Mouse (Mus musculus) lung, embryonic 14.5 days (tissue): ENCODE results near the gene Lypd8. TPM values are rescaled to one million over a fixed set of nuclear protein-coding genes. Genes with fewer than 3 reads are reported as not detected.

Experiments used
- ATAC-seq: fragments of 200-750 bp; cut with Nextera tagmentation; 2 replicates; pipeline ENCODE4 v1.8.0; 2017; ENCODE audit warnings: mild to moderate bottlenecking, moderate TSS enrichment, moderate library complexity; ENCODE audit not compliant: insufficient read depth
- DNase-seq: peaks from one replicate; pipeline ENCODE4 v3.0.0-alpha.2; 2015
- H3K27ac ChIP-seq: fragments of 300-500 bp; sonication (generic); 2 replicates; pipeline ENCODE4 v1.5.1; 2014; ENCODE audit warnings: low read depth, mild to moderate bottlenecking, moderate library complexity
- H3K27me3 ChIP-seq: fragments of 300-500 bp; sonication (generic); 2 replicates; pipeline ENCODE4 v1.6.1; 2014; ENCODE audit warnings: low read length, control low read depth; ENCODE audit not compliant: insufficient read depth
- H3K36me3 ChIP-seq: fragments of 300-500 bp; sonication (generic); 2 replicates; pipeline ENCODE4 v1.6.1; 2014; ENCODE audit warnings: control low read depth; ENCODE audit not compliant: insufficient read depth
- H3K4me1 ChIP-seq: fragments of 300-500 bp; sonication (generic); 2 replicates; pipeline ENCODE4 v1.6.1; 2014; ENCODE audit warnings: antibody characterized with exemption, control low read depth; ENCODE audit not compliant: insufficient read depth
- H3K4me2 ChIP-seq: fragments of 300-500 bp; sonication (generic); 2 replicates; pipeline ENCODE4 v1.6.1; 2014; ENCODE audit warnings: mild to moderate bottlenecking
- H3K4me3 ChIP-seq: fragments of 300-500 bp; sonication (generic); 2 replicates; pipeline ENCODE4 v1.5.1; 2014; ENCODE audit warnings: low read depth, low read length
- H3K9ac ChIP-seq: fragments of 300-500 bp; sonication (generic); 2 replicates; pipeline ENCODE4 v1.6.1; 2014
- H3K9me3 ChIP-seq: fragments of 300-500 bp; sonication (generic); 2 replicates; pipeline ENCODE4 v1.6.1; 2016; ENCODE audit warnings: low read depth, low read length, control low read depth
- CTCF ChIP-seq: IDR thresholded peaks from 2 replicates; pipeline ENCODE4 v1.5.1; 2016; ENCODE audit warnings: antibody characterized with exemption, low read depth
- WGBS: fragments of 180-500 bp; shearing (Covaris S2); extraction: QIAGEN DNeasy Blood & Tissue Kit; methylation state at CpG from one replicate; pipeline ENCODE4 v1.1.7; 2014; 5-methylcytosine and 5-hydroxymethylcytosine counted together
- polyA plus RNA-seq: library from polyadenylated mRNA; unstranded; fragments of >200 nt; fragmentation: Nextera tagmentation; extraction: Ambion mirVana; gene quantifications from 2 replicates; pipeline ENCODE4 v1.2.1, GENCODE M21; 2014

Gene Lypd8
- polyA plus RNA-seq, 1 experiment from 2014 or later, result not detected

DNA sequence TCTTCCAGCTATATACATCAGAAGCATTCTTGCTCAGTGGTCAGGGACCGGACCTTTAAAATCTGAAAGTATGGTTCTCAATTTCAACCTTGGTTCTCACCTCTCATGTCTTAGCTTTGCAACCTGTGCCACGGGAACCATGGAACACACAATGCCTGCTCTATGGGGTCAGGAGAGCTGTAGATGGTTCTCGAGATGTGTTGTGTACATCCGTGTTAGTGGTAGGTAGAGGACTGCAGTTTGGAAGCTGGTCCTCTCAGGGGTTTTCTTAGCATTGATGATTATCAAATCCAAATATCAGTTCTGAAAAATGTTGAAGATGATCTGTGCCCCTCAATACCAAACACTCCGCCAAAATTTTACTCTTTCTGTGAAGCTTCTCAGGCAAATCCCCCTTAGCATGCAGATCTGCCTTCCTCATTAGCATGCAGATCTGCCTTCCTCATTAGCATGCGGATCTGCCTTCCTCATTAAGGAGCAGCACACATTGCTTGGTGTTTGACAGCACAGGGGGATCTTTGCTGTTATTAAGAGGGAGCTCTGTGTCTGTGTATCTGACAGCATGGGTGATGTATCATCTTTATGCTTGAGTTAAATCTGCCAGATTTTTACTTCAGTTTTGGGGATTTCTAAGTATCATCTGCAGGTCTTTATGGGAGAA, 21.3 kb downstream of the Lypd8 start:
- Histone ChIP-seq H3K27me3 (no peaks in the 10 kb centered on the region), H3K9ac (no peak overlapping the region), H3K4me1 (no peaks in the 10 kb centered on the region), H3K27ac (no peak overlapping the region), H3K9me3 (no peaks in the 10 kb centered on the region), H3K36me3 (no peaks in the 10 kb centered on the region), H3K4me3 (no peak overlapping the region), H3K4me2 (no peak overlapping the region)
- WGBS, result 56% methylated on average over 6 of the region's 6 CpGs
- DNase-seq (no peak), ATAC-seq (no peak)
- no peak for TF ChIP-seq CTCF

GRCm38 (mm10) chr11:58400655-58401054, 21.8 kb downstream of the Lypd8 start:
- 54% methylated on average over 5 of the region's 5 CpGs for WGBS
- Histone ChIP-seq H3K27ac (no peak overlapping the region), H3K9me3 (no peaks in the 10 kb centered on the region), H3K36me3 (no peaks in the 10 kb centered on the region), H3K4me3 (no peak overlapping the region), H3K4me1 (no peaks in the 10 kb centered on the region), H3K4me2 (no peak overlapping the region), H3K27me3 (no peaks in the 10 kb centered on the region), H3K9ac (no peak overlapping the region)
- no peak for TF ChIP-seq CTCF
- no peak for DNase-seq
- no peak for ATAC-seq

GRCm38 (mm10) chr11:58408066-58408465, 29.2 kb downstream of the Lypd8 start:
- H3K4me1 ChIP-seq, result no peaks in the 10 kb centered on the region
- ATAC-seq (no peak), DNase-seq (no peak)
- 67% methylated on average over 3 of the region's 3 CpGs for WGBS
- H3K27me3 ChIP-seq, result no peaks in the 10 kb centered on the region
- no peaks in the 10 kb centered on the region for H3K9me3 ChIP-seq
- H3K36me3 ChIP-seq, result no peaks in the 10 kb centered on the region
- TF ChIP-seq CTCF, result no peak
- no peak overlapping the region for H3K27ac ChIP-seq
- no peak overlapping the region for H3K4me2 ChIP-seq
- H3K9ac ChIP-seq, result no peak overlapping the region
- H3K4me3 ChIP-seq, result no peak overlapping the region

DNA sequence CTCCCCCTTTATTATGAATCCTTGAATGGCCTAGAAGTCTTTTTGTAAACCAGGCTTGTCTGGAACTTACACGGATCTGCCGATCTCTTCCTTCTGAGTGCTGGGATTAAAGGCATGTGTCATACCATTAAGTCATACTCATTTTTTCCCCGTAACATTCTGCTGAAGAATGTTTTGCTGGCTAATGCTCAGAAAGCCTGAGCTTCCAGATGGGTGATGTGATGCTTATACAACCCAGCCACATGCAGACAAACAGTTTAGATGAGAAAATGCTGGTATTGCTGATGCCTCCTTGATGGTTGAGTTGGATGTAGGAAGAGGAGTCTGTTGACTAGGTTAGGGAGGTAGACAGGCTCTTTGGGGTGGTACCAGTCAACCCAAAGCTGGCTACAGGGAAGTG, 39.5 kb downstream of the Lypd8 start:
- H3K4me2 ChIP-seq, result no peak overlapping the region
- DNase-seq (no peak), ATAC-seq (no peak)
- H3K27ac ChIP-seq, result no peak overlapping the region
- H3K27me3 ChIP-seq, result no peaks in the 10 kb centered on the region
- WGBS, result 49% methylated on average over 3 of the region's 3 CpGs
- no peaks in the 10 kb centered on the region for H3K4me1 ChIP-seq
- H3K9ac ChIP-seq, result no peak overlapping the region
- H3K36me3 ChIP-seq, result no peaks in the 10 kb centered on the region
- H3K4me3 ChIP-seq, result no peak overlapping the region
- no peaks in the 10 kb centered on the region for H3K9me3 ChIP-seq
- TF ChIP-seq CTCF, result no peak

DNA sequence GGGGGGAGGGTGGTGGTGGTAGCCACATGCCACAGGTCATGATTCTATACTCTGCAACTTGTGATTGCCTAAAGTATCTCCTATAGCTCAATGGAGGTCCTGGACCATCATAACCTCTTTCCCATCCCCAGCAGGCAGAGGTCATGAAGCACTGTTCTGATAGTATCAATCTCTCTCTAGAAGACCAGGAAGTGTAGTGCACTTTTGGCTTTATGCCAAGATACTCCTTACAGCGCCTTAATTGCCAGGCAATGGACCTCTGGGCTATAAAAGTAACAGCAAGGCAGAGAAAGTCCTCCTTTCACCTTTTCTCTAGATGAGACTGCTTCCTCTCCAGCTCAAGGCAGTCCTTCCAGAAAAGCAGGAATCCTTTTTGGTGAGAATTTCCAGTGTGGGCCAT, 42.0 kb downstream of the Lypd8 start, which contains the start of gene 1810065E05Rik:
Gene 1810065E05Rik, plus strand, starts transcription at position 297 of the 400 bp plus-strand sequence.
- TF ChIP-seq CTCF, result no peak
- ATAC-seq, result no peak
- Histone ChIP-seq H3K9me3 (no peaks in the 10 kb centered on the region), H3K27me3 (no peaks in the 10 kb centered on the region), H3K4me3 (no peak within 1 kb of the TSS), H3K9ac (no peak within 1 kb of the TSS), H3K27ac (no peak within 1 kb of the TSS), H3K4me1 (no peaks in the 10 kb centered on the region), H3K36me3 (no peaks in the 10 kb centered on the region), H3K4me2 (no peak within 1 kb of the TSS)
- DNase-seq, result no peak
- WGBS, result 66% methylated on average over 1 of the region's 1 CpGs

GRCm38 (mm10) chr11:58432259-58432658, 53.4 kb downstream of the Lypd8 start, which contains the start of gene Gm12253:
Gene Gm12253 (plus strand): TSS chr11:58432559.
- no peaks in the 10 kb centered on the region for H3K9me3 ChIP-seq
- H3K4me3 ChIP-seq, result no peak within 1 kb of the TSS
- H3K9ac ChIP-seq, result no peak within 1 kb of the TSS
- ATAC-seq, result no peak
- no peak for TF ChIP-seq CTCF
- WGBS, result 74% methylated on average over 3 of the region's 3 CpGs
- H3K4me1 ChIP-seq, result no peaks in the 10 kb centered on the region
- no peak for DNase-seq
- no peak within 1 kb of the TSS for H3K27ac ChIP-seq
- H3K27me3 ChIP-seq, result no peaks in the 10 kb centered on the region
- no peaks in the 10 kb centered on the region for H3K36me3 ChIP-seq
- H3K4me2 ChIP-seq, result no peak within 1 kb of the TSS

DNA sequence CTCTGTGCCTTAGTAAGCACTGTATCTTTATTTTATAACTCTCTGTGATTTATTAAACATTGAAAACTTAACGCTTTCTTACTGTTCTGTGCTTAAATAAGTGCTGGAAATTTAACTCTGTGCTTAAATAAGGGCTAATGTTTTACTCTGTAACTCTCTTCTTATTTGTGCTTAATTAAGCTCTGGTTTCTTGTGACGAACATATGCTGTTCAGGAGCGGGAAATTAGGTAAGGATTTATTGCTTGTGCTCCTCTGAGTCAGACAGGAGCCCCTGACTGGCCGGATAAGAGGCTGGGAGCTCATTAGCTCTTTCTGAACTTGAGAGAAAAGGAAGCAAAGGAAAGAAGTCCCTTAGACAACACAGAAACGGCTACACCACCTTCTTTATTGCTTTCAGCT, 59.0 kb downstream of the Lypd8 start:
- ATAC-seq (no peak), DNase-seq (no peak)
- no peak for TF ChIP-seq CTCF
- no peak overlapping the region for H3K4me2 ChIP-seq
- H3K36me3 ChIP-seq, result no peaks in the 10 kb centered on the region
- H3K27me3 ChIP-seq, result no peaks in the 10 kb centered on the region
- WGBS, result 36% methylated on average over 5 of the region's 5 CpGs
- H3K4me1 ChIP-seq, result no peaks in the 10 kb centered on the region
- no peak overlapping the region for H3K4me3 ChIP-seq
- no peaks in the 10 kb centered on the region for H3K9me3 ChIP-seq
- no peak overlapping the region for H3K9ac ChIP-seq
- no peak overlapping the region for H3K27ac ChIP-seq

Other genes with a start within 250 kb of the Lypd8 start
- 26.9 and 27.6 TPM in 2 replicates for gene Gemin5, start 210.5 kb upstream of the Lypd8 start, polyA plus RNA-seq
- gene Mrpl22, start 207.4 kb upstream of the Lypd8 start, polyA plus RNA-seq, result 115 and 128 TPM in 2 replicates
- 3.7 and 4.3 TPM in 2 replicates for gene Igtp, start 179.5 kb upstream of the Lypd8 start, polyA plus RNA-seq
- gene Irgm2, start 179.4 kb upstream of the Lypd8 start, polyA plus RNA-seq, result 1.8 and 1.9 TPM in 2 replicates
- gene 4930438A08Rik, start 104.2 kb upstream of the Lypd8 start, polyA plus RNA-seq, result not detected in 2 replicates
- 13.9 and 15.2 TPM in 2 replicates for gene Zfp692, start 72.0 kb upstream of the Lypd8 start, polyA plus RNA-seq
- gene Zfp672, start 48.7 kb upstream of the Lypd8 start, polyA plus RNA-seq, result 31.3 and 39.1 TPM in 2 replicates
- gene Sh3bp5l, start 48.3 kb upstream of the Lypd8 start, polyA plus RNA-seq, result 26.3 and 26.4 TPM in 2 replicates
- gene 1810065E05Rik, start 42.1 kb downstream of the Lypd8 start, polyA plus RNA-seq, result not detected in 2 replicates
- not detected in 2 replicates for gene Gm12253, start 53.5 kb downstream of the Lypd8 start, polyA plus RNA-seq
- gene Lypd9, start 73.9 kb downstream of the Lypd8 start, polyA plus RNA-seq, result not detected in 2 replicates
- not detected in 2 replicates for gene Olfr30, start 83.2 kb downstream of the Lypd8 start, polyA plus RNA-seq
- not detected in 2 replicates for gene Olfr332, start 113.5 kb downstream of the Lypd8 start, polyA plus RNA-seq
- not detected in 2 replicates for gene Olfr331, start 123.5 kb downstream of the Lypd8 start, polyA plus RNA-seq
- gene Olfr330, start 155.8 kb downstream of the Lypd8 start, polyA plus RNA-seq, result not detected in 2 replicates
- gene Olfr329-ps, start 167.4 kb downstream of the Lypd8 start, polyA plus RNA-seq, result not detected in 2 replicates
- gene Olfr328, start 176.6 kb downstream of the Lypd8 start, polyA plus RNA-seq, result 0.07 and 0.08 TPM in 2 replicates
- gene Olfr224, start 191.5 kb downstream of the Lypd8 start, polyA plus RNA-seq, result not detected in 2 replicates
- not detected in 2 replicates for gene Olfr325, start 198.7 kb downstream of the Lypd8 start, polyA plus RNA-seq
- gene Olfr324, start 216.1 kb downstream of the Lypd8 start, polyA plus RNA-seq, result not detected in 2 replicates
- not detected in 2 replicates for gene 2210407C18Rik, start 237.0 kb downstream of the Lypd8 start, polyA plus RNA-seq